Mouse (Mus musculus) natural killer cell, adult 2 months (primary cell): ENCODE results near the gene Ndufb10.

Experiments used
- DNase-seq, 2 experiments: peaks; one replicate each; pipeline ENCODE4 v3.0.0; 2022; ENCODE audit warnings: low spot score in 2 of 2

The Ndufb10 gene

DNA sequence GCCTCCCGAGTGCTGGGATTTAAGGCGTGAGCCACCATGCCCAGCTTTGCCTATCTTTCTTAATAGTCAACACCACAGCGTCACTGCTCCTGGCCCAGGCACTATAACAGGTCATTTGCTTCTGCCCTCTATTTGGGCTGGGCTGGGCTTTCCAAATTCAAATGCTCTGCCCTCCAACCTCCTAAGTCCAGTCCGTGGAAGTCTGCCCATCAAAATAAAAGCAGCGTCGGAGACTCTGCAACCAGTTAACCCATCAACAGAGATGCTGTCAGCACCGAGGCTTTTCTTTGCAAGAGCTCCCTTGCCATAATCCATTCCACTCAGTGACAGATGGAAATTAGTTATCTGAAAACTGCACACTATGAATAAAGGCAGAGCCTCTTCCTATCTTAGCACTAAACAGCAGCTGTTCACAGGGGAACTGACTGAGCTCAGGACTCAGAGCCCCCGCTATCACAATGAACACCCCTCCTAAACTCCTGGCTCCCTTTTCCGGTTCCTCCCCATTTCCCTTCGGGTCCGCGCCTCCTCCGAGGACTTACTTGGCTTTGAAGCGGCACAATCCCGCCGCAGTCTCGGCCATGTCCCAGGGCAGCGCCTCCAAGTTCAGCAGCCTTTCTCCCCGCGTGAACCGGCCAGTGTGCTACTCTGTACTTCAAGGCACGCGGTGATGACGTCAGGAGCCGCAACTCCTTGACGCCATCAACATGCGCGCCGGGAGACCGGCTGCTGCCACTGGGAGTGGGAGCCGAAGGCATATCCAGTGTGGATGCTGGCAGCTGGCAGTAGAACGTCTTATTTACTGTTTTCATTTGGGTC, 17.1 kb downstream of the Ndufb10 start, which contains the start of gene Tbl3:
Gene Tbl3, minus strand, starts transcription at position 679 of the 819 bp plus-strand sequence.
- peak; percentile 85 to 89 for DNase-seq

DNA sequence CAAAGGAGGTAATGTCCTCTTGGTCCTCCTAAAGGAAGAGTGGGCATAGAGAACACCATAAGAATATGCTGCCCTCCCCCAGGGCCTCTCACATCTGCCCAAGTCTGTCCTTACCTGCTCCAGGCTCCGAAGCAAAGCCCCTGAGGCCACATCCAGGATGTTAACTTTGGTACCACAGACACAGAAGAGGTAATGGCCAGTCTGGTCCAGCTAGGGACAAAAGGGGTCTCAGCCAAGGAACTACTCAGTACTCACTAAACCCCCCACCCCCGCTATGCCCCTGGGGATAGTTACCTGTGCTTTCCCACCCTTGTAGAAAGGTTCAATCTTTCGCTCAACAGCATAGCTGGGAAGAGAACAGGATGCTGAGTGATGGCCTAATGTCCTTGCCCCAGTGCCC, 18.5 kb downstream of the Ndufb10 start:
- no peak for DNase-seq

- DNase-seq: no peak
Measured at GRCm38 (mm10) chr17:24701251-24701650, 23.0 kb downstream of the Ndufb10 start.

DNA sequence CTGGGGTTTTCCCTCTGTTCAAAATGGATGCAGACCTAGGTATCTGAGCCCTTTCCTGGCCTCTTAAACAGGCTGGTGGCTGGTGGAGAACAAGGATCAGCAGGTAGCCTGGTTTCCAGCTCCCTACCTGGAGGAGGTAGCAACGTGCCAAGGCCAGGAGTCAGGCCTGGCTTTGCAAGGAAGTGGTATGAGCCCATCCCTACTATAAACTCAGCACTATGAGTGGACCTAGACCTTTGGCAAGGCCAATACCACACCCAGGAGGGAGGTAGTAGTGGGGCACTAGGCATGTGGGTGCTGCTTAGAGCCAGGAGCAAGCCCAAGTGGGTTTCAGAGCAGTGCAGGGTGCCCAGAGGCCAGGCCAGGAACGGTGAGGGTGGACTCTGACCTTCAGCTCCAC, 24.8 kb downstream of the Ndufb10 start:
- DNase-seq: no peak

- DNase-seq: no peak
Measured at GRCm38 (mm10) chr17:24698715-24699114, 25.6 kb downstream of the Ndufb10 start.

DNA sequence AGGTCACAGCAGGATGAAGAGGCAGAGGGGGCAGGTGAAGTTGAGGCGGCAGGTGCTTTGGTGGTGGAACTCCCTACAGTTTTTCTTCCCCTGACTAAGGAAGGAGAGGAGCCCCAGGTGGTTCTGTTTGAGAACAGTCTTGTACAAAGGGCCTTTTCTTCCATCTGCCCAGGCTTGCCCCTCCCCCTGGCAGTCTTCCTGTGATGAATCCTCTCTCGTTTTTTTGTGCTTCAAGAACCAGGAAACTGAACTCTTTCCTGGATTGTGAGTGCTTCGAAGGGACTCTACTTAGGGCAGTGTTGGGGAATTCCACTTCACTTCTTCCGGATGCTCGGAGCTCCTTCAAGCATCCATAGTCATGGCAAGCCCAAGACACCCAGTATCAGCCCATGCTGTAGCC, 26.3 kb downstream of the Ndufb10 start:
- DNase-seq: no peak

DNA sequence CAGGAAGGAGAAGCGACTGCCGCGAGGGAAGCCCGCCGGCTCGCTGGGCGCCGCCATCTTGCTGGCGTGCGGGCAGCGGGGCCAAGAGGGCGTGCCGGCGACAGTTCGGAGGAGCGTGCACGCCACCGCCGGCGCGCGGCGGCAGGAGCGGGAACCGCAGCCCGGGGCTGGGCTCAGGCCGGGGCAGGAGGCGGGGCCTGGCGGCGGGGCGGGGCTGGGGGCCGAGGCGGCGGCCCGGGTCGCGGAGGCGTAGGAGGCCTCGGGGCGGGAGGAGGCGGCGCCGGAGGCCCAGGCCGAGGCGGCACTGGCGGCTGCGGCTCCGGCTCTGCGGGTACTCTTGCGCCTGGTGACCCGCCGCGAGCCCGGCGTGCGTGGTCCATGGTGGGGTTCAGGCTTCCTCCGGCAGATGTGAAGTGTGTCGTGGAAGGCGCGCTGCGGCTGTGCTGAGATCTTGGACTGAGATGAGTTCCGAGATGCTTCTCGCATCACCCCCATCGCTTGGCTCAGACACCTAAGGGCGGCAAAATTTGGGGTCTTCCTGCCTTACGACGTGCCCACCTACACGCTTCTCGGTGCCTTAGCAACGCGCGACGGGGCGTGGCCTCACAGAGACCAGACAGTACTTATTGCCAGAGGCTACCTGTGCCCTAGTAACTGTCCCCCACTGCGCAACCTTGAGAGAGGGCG, 28.1 kb downstream of the Ndufb10 start, which contains the start of the genes Gfer and Noxo1:
Gene Gfer, minus strand, starts transcription at position 146 of the 687 bp plus-strand sequence.
Gene Noxo1, plus strand, starts transcription at position 224 of the 687 bp plus-strand sequence.
- DNase-seq: peak; percentile 34 to 68

GRCm38 (mm10) chr17:24695326-24696010, 28.8 kb downstream of the Ndufb10 start:
- DNase-seq: no peak

DNA sequence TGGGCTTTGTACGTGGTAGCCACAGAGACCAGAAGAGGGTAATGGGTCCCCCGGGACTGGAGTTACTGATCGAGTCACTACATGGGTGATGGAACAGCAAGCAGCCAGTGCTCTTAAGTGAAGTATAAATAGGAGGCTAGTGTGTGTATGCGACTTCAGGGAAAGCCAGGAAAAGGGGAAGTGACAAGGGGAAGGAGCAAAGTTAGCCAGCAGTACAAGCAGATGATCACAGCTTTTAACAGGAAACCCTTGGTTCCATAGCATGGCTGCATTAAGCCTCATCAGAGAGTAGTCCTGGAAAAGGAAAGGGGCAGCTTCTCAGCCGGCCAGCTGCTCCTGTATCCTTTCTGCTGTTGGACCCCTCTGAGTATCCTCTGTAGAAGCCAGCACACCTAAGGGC, 31.9 kb downstream of the Ndufb10 start:
- DNase-seq: no peak

GRCm38 (mm10) chr17:24689251-24690081, 34.8 kb downstream of the Ndufb10 start, which contains the start of gene Syngr3:
Gene Syngr3 (minus strand): TSS chr17:24689955.
- no peak for DNase-seq

GRCm38 (mm10) chr17:24687599-24687998, 36.7 kb downstream of the Ndufb10 start:
- no peak for DNase-seq

DNA sequence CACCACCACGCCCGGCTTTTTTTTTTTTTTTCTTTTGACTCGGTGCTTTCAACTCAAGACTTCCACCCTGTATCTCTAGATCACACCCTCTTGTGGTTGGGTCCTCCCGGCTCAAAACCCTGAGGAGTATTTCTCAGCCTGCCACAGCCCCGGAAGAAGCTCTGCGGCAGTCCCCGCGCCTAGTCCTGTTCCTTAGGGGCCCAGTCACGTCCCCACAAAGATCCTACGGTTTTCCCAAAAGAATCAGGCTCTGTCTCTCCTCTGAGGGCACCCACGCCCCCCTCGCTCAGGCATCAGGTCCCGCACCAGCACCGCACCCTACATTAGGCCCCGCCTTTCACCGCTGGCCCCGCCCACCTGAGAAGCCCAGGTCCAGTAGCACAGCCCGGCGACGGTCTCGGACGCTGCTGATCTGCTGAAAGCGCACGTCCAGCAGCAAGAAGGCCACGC, 37.1 kb downstream of the Ndufb10 start:
- peak; percentile 42 to 51 for DNase-seq

GRCm38 (mm10) chr17:24686514-24686913, 37.8 kb downstream of the Ndufb10 start:
- peak; percentile 49 to 65 for DNase-seq

GRCm38 (mm10) chr17:24677500-24678080, 46.7 kb downstream of the Ndufb10 start:
- no peak for DNase-seq

- DNase-seq: no peak
Measured at GRCm38 (mm10) chr17:24676877-24677276, 47.4 kb downstream of the Ndufb10 start.

DNA sequence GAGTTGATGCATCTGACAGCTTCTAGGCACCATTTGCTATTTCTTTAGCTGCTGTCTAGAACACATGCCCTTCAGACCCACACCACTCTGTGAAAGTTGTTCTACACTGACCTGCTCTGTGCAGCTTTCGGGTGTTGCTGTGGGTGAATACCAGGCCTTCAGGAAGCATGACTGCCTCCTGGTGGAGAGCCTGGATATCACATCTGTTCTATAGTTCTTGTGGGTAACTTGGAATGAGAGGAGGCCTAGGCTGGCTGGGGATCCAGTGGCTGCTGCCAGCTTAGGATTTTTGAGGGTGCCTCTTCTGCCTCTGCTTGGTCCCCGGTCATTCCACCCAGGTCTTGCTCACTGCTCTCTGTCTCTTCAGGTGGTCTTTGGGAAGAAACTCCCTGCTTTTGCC, 48.1 kb downstream of the Ndufb10 start:
- DNase-seq: peak; percentile 66 to 75

DNA sequence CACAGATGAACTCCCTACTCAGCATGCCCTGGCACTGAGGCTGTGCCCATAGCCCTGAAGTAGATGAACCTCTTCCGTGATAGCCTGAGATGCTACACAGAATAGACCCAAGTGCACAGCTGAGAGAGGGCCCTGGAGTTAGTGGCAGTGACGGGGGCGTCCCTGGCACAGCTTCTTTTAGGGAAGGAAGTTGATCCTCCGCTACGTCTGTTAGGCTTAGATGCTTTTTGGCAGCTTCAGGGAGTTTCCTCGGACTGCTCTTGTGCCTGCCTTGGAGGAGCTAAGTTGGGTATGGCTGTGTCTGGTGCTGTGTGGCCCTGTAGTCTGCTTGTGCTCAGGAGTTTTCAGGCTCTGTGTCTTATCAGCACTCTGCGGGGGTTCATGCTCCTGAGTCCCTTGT, 50.0 kb downstream of the Ndufb10 start:
- DNase-seq: no peak

- no peak for DNase-seq
Measured at GRCm38 (mm10) chr17:24672141-24672540, 52.1 kb downstream of the Ndufb10 start.
